Mouse (Mus musculus) lung, adult 18-20 months (tissue): ENCODE measurements around the gene Gng7.

Experiments
- DNase-seq, 2 experiments: peaks; one replicate each; pipeline ENCODE4 v3.0.0; 2022; ENCODE audit warnings: mixed read lengths in 2 of 2

The Gng7 gene

GRCm38 (mm10) chr10:81025639-81026275 lies 11.0 kb upstream of the Gng7 start, which contains the start of gene Diras1:
Gene Diras1 (minus strand): TSS chr10:81025662.
- DNase-seq = no peak

GRCm38 (mm10) chr10:81025047-81025621 lies 10.4 kb upstream of the Gng7 start:
- DNase-seq = no peak

- DNase-seq = no peak
These were observed 9.7 kb upstream of the Gng7 start for GRCm38 (mm10) chr10:81024346-81024937.

- DNase-seq = no peak
These were observed 8.0 kb upstream of the Gng7 start for GRCm38 (mm10) chr10:81022744-81023143.

- DNase-seq = no peak
These were observed 6.9 kb upstream of the Gng7 start for GRCm38 (mm10) chr10:81021547-81022110.

GRCm38 (mm10) chr10:81020207-81020606 lies 5.5 kb upstream of the Gng7 start:
- no peak for DNase-seq

GRCm38 (mm10) chr10:81019687-81020086 lies 4.9 kb upstream of the Gng7 start:
- DNase-seq = no peak

- no peak for DNase-seq
These were observed 3.6 kb upstream of the Gng7 start for GRCm38 (mm10) chr10:81018326-81018725.

GRCm38 (mm10) chr10:81016645-81017044 lies 1.9 kb upstream of the Gng7 start:
- DNase-seq = peak; percentile 37 to 44

- no peak for DNase-seq
These were observed 921 bp upstream of the Gng7 start for GRCm38 (mm10) chr10:81015666-81016065.

- no peak for DNase-seq
These were observed 3.9 kb downstream of the Gng7 start for GRCm38 (mm10) chr10:81010851-81011250.

- no peak for DNase-seq
These were observed 7.5 kb downstream of the Gng7 start for GRCm38 (mm10) chr10:81007240-81007639.

- no peak for DNase-seq
These were observed 8.6 kb downstream of the Gng7 start for GRCm38 (mm10) chr10:81006005-81006677.

GRCm38 (mm10) chr10:81001161-81001560 lies 13.6 kb downstream of the Gng7 start:
- DNase-seq = no peak

GRCm38 (mm10) chr10:81000197-81001062 lies 14.3 kb downstream of the Gng7 start:
- DNase-seq = no peak

GRCm38 (mm10) chr10:80999362-81000196 lies 15.2 kb downstream of the Gng7 start:
- DNase-seq = peak; percentile 85 to 89

GRCm38 (mm10) chr10:80998778-80999177 lies 16.0 kb downstream of the Gng7 start:
- DNase-seq = peak; percentile 36 to 59

- DNase-seq = no peak
These were observed 16.7 kb downstream of the Gng7 start for GRCm38 (mm10) chr10:80998021-80998420.

GRCm38 (mm10) chr10:80997332-80997731 lies 17.4 kb downstream of the Gng7 start:
- DNase-seq = no peak

GRCm38 (mm10) chr10:80996501-80996900 lies 18.2 kb downstream of the Gng7 start:
- no peak for DNase-seq

- DNase-seq = peak; percentile 75 to 77
These were observed 19.6 kb downstream of the Gng7 start for GRCm38 (mm10) chr10:80995091-80995632.
